Mouse (Mus musculus) C2C12 (cell line): ENCODE results near the gene Ntf5.

Source experiments
- CTCF ChIP-seq: IDR thresholded peaks from one replicate; pipeline ENCODE4 v1.5.1; 2011; ENCODE audit not compliant: control insufficient read depth, insufficient read depth, insufficient read length
- USF1 ChIP-seq: IDR thresholded peaks from one replicate; pipeline ENCODE4 v1.6.1; 2011; ENCODE audit warnings: low read depth, mild to moderate bottlenecking, control low read depth, moderate library complexity

- TF ChIP-seq CTCF (no peak), USF1 (no peak)
Observed at GRCm38 (mm10) chr7:45386077-45386476, 27.4 kb upstream of the Ntf5 start.
